Mouse (Mus musculus) layer of hippocampus, postnatal 10 days (tissue): ENCODE data around the gene Ikbip. TPM values are rescaled to one million over a fixed set of nuclear protein-coding genes. Genes with fewer than 3 reads are reported as not detected.

ENCODE experiments used
- DNase-seq, 2 experiments: peaks; one replicate each; pipeline ENCODE4 v3.0.0; 2021; ENCODE audit warnings: low spot score in 2 of 2
- total RNA-seq, 2 experiments: library from RNA; stranded (reverse); gene quantifications; 2 replicates each; pipeline ENCODE4 v1.2.3; 2021

Gene Ikbip
- total RNA-seq, 2 experiments from 2014 or later: 15.7 to 16.4 TPM

GRCm38 (mm10) chr10:91116958-91117357 is 34.2 kb downstream of the Ikbip start:
- DNase-seq: no peak

GRCm38 (mm10) chr10:91122646-91123045 is 39.9 kb downstream of the Ikbip start:
- no peak for DNase-seq

- no peak for DNase-seq
These were observed 40.6 kb downstream of the Ikbip start for GRCm38 (mm10) chr10:91123281-91123827.

GRCm38 (mm10) chr10:91123828-91124822 is 41.4 kb downstream of the Ikbip start, which contains the start of gene Slc25a3:
Slc25a3 (minus strand) TSS chr10:91124059.
- peak; percentile 98 for DNase-seq

GRCm38 (mm10) chr10:91126618-91127355 is 44.0 kb downstream of the Ikbip start:
- no peak for DNase-seq

- no peak for DNase-seq
These were observed 44.7 kb downstream of the Ikbip start for GRCm38 (mm10) chr10:91127395-91127794.

- DNase-seq: no peak
These were observed 45.9 kb downstream of the Ikbip start for GRCm38 (mm10) chr10:91128551-91129160.

- DNase-seq: no peak
These were observed 48.1 kb downstream of the Ikbip start for GRCm38 (mm10) chr10:91130792-91131191.

- DNase-seq: no peak
These were observed 48.8 kb downstream of the Ikbip start for GRCm38 (mm10) chr10:91131565-91131964.

- no peak for DNase-seq
These were observed 52.7 kb downstream of the Ikbip start for GRCm38 (mm10) chr10:91135302-91135972.

GRCm38 (mm10) chr10:91137400-91137799 is 54.7 kb downstream of the Ikbip start:
- DNase-seq: no peak

GRCm38 (mm10) chr10:91138317-91138716 is 55.6 kb downstream of the Ikbip start:
- no peak for DNase-seq

GRCm38 (mm10) chr10:91139148-91139766 is 56.5 kb downstream of the Ikbip start:
- DNase-seq: no peak

- no peak for DNase-seq
These were observed 58.8 kb downstream of the Ikbip start for GRCm38 (mm10) chr10:91141564-91141963.

GRCm38 (mm10) chr10:91142654-91143191 is 60.0 kb downstream of the Ikbip start:
- DNase-seq: no peak

- DNase-seq: no peak
These were observed 60.8 kb downstream of the Ikbip start for GRCm38 (mm10) chr10:91143313-91144230.

GRCm38 (mm10) chr10:91145413-91145812 is 62.7 kb downstream of the Ikbip start:
- no peak for DNase-seq
